Mouse (Mus musculus): ENCODE data around the gene Gga1.
"Not testable (repeated sequence)": the region's sequence is repeated elsewhere in the genome, so short reads cannot be mapped to it uniquely, and the experiment has no call there.

The Gga1 gene

DNA sequence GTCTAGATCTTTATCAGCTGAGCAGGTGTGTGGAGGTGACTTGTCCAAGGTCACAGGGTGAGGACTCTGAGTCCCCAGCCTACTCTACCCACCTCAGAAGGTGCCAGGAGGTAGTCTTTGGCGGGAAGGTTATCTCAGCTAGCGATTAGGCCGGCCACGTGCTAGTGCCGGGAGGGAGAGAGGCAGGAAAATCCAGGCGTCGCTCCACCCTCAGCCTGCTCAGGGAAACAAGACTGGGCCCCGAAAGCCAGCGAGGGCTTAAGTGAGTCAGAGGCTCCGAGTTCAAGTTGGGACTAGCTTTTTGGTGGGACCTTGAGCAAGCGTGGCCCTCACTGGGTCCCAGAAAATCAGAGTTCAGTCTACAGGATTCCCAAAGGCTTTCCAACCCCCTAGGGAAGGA is 31.7 kb upstream of the Gga1 start:
- DNase-seq (ENCODE audit: low read depth, low spot score) = no peak

DNA sequence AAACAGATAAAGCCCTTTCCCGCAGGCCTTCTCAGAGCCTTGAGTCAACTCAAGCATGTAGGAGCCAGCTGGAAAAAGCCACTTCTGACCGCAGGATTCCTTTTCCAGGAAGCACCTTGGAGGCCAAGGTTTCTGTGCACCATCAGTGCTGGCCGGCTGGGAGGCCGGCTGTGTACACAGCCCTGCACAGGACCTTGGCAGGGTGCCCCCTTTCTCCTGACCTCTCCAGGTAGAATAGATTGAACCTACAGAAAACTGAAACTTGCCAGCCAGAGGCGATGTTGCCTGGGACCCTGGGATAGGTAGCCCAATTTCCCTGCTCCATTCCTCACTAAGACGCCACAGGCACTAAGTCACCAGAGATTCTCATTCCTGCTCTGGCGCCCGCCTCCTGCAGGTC is 31.1 kb upstream of the Gga1 start:
- DNase-seq (ENCODE audit: low read depth, low spot score) = no peak

DNA sequence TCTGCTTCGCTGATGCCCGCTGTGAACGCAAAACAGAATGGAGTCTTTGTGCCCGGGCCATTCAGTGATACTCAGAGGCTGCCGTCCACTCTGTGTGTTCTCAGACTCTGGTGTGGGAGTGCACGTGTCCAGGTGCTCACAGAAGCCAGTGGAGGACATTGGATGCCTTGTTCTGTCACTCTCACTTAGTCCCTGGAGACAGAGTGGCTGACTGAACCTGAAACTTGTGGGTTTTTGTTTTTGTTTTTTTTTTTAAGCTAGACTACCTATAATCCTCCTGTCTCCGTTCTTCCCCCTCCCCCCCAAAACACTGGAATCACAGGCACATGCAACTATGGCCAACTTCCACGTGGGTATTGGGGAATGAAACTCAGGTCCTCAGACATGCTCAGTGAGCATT is 30.6 kb upstream of the Gga1 start:
- DNase-seq (ENCODE audit: low read depth, low spot score) = no peak

DNA sequence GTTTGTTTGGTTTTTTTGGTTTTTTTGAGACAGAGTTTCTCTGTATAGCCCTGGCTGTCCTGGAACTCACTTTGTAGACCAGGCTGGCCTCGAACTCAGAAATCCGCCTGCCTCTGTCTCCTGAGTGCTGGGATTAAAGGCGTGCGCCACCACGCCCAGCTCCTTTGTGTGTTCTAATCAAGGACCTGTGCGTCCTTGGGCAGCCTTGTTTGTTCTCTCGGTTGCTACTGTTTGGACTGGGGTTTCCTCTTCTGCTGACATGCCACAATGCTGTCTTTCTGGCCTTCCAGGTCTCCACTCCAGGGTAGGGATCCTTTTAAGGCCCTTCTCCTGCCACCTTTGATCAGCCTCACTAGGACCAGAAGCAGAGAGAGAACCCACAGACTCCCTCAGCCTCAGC is 30.2 kb upstream of the Gga1 start:
- not testable (repeated sequence) for DNase-seq (ENCODE audit: low read depth, low spot score)

DNA sequence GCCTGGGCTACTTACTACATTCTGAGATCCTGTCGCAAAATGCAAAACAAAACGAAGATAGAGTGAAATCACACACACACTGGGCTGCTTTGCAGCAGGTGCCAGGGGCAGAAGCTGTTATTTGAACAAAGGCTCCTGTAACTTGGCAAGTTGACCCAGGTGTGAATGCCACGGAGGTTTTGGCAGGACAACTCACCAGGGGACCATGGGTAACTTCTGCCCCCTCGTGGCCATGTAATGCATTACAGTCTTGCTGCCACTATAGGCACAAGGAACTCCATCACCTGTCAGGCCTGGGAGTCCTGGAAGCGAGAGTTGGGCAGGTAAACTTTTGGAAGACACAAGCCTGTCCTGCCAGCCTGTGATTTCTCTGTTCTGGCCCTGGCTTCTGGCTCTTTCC is 28.5 kb upstream of the Gga1 start:
- peak; percentile 75 for DNase-seq (ENCODE audit: low read depth, low spot score)

DNA sequence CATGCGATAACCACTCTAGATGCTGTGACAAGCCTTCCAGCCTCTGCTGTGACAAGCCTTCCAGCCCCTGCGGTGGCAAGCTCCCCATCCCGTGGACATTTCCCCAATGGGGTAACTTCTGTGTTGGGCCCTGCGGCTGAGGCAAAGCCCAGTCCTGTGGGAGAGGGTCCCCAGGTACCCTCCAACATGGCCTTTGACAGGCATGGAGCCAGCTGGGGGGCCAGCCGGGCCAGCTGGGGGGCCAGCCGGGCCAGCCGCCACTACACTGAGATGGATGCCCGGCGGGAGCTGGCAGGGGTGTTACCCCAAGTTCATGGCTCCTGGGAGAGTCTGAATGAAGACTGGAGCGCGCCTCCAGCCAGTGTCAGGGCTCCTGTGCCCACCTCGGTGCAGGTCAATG is 27.5 kb upstream of the Gga1 start:
- no peak for DNase-seq (ENCODE audit: low read depth, low spot score)

DNA sequence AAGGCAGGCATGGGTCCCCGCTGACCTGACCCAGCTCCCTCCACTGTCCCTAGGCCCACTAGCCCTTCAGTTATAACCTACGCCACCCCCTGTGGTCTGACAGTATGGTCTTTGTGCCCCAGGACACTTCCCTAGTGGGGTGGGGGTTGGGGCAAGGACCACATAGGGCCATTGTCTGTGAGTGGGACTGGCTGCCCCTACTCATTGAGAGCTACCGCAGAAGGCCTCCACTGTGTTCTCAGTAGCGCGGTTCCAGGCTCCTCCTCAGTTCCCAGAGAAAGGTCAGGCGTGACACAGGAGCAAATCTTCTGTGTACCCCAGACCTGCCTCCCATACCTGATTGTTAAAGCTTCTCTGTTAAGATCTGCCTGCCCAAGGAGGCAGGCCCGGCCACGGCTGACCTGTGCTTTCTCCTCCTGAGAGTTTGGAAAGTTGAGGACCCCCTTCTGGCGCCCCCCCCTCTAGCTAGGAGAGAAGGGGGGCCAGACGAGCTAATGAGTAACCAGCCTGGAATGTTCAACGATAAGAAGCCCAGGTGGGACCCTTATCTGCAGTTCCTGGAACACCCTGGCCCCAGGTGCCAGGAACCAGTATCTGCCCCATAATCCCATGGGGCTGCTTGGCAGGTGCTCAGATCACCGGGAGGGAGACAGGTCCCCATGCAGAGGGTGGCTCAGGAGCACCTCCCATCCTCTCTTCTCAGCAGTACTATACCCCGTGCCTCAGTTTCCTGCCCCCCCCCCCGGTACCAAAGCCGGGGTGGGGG is 26.7 kb upstream of the Gga1 start:
- DNase-seq (ENCODE audit: low read depth, low spot score) = peak; percentile 88

DNA sequence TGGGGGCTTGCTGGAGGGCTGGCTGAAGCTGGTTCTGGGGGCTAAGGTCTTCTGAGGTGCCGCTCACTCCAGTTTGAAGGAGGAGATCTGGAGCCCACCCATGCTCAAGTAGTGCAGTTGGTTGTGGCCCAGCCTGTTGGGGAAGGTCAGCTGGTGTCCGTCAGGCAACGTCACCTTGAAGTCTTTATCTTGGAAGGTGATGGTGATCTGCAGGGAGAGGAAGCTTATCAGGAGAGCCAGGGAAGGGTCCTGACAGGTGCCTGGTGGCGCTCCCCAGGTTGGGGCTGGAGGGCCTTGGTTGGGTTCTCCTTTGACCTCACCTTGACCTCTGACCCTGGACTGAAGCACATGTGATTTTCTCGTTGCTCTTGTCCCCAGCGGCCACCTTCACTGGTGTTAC is 26.0 kb upstream of the Gga1 start:
- DNase-seq (ENCODE audit: low read depth, low spot score) = no peak

DNA sequence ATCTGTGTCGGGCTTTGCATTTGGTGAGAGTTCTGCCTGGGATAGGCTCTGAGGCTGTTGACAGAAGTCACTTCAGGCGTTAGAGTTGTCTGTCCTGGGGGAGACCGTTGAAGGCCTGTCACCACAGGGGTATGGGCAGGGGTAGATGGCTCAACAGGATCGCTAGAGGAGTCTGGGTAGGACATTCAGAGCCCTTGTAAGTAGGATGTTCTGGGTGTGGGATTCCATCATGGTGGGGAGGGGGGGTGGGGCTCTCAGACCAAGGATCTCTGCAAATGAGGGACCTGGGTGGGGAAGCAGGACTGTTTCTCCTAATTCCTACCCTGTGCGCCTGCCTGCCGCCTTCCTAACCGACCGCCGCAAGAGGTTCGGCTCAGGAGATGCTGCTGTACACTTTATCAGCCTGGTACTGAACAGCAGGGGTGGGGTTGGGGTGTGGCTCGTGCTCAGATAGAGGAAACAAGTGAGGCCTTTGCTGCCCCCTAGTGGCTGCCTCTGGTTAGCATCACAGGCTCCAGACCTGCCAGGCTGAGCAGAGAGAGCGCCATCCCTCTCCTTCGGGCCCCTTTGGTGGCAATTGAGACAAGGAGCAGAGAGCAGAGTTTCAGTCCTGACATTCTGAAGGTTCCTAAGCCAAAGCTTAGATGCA is 25.4 kb upstream of the Gga1 start:
- DNase-seq (ENCODE audit: low read depth, low spot score) = peak; percentile 95

DNA sequence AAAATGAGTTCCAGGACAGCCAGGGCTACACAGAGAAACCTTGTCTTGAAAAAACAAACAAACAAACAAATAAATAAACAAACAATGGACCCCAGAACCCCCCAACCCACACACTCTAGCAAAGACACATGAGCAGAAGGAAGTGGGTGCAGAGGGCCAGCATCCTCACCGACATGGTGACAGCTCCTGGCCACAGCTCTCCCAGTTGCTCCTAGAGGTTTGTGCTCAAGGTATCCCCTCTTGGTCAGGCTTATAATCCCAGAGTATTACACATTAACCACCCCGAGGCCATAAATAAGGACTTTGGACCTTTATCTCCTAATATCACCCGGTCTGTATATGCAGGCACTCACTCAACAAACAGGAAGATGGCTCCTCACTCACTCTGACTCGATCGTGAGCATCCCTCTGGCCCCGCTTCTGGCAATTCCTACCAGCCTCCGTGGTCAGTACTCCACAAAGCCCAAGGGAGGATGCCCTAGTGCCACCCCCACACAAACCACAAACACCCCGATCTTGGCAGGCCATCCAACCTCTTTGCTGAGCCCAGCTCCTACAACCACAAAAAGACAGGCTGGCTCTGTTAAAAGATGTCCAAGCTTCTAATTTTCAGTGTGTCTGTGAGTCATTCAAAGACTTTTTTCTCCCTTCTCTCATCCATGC is 21.6 kb upstream of the Gga1 start, which contains the start of gene Lgals2:
TSS of gene Lgals2 (minus strand) at position 227 of the 663 bp plus-strand sequence.
- no peak for DNase-seq (ENCODE audit: low read depth, low spot score)

DNA sequence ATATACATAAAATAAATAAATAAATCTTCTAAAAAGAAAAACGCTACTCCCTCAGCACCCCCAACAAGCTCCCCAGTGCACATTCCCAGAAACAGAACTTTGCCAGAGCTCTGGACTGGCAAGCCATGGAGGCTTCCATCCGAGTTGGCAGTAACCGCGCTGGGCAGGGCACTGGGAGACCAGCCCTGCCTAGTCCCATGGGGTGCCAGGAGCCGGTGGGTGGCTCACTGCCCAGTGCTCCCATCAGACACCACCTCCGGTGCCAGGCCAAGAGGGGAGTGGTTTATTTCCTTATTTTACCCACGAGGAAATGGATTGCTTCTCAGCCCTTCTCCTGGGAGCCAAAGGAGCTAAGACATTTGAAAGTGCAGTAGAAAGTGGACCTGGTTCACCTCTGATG is 20.0 kb upstream of the Gga1 start:
- DNase-seq (ENCODE audit: low read depth, low spot score) = peak; percentile 87

DNA sequence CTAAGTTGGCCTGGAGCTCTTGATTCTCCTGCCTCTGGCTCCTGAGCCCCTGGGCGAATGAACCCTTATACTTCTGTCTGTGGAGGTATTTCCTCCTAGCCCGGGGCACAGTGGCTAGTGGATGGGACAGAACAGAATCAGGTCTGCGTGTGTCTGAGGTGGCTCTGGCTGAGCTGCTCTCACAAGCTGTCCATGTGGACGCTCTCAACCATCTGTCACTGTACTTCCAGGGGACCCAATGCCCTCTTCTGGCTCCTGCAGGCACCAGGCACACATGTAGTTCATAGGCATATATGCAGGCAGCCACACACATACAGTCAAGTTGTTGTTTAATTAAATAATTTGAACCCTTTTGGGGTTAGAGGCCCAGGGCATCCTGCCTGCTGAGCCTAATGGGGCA is 17.7 kb upstream of the Gga1 start:
- DNase-seq (ENCODE audit: low read depth, low spot score) = peak; percentile 82

DNA sequence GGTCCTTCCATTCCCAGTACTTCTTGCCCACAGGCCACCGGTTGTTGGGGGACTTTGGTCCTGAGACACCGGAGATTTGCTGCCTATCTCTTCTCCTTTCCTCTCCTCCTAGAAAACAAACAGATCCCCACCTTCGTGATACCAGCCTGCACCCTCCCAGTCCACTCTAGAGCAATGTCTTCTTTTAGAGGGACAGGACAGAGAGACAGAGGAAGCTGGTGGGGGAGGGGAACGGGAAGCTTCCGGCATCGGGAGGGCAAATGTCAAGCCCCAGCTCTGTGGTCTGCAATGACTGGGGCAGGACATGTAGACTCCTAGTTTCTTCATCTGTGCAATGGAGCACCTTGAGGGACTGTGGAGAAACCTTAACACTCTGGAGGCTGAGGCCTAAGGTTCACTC is 17.3 kb upstream of the Gga1 start:
- DNase-seq (ENCODE audit: low read depth, low spot score) = no peak

DNA sequence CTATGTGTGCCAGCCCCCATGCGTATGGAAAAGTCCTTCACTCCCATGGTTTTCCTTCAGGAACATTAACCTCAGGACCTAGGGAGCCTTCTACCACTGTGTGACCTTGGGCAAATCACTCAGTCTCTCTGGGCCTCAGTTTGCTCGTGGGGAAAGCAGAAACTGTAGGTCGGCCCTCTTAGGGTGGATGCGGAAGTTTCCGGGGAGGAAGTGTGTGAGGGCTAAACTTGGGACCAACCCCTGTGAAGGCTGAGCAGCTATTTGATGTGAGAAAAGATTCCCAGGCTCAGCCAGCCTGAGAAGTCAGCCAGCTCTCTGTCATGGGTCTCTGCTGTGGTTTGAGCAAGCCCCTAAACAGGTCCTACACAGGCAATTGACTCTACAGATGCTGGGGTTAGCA is 14.7 kb upstream of the Gga1 start:
- no peak for DNase-seq (ENCODE audit: low read depth, low spot score)

DNA sequence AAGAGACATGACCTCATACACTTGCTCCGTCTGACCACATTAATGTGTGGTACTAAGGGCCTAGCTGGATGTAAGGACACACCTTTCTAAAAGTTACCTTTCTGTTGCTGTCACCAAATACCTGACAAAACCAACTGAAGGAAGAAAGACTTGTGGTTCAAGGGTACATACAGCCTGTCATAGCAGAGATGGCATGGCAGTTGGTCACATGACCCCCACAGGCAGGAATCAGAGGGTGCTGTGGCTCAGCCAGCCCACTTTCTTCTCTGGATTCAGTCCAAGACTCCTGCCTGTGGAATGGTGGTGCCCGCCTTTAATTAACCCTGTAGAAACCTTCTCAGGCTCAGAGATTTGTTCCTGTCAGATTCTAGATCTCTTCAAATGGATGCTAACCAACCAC is 13.8 kb upstream of the Gga1 start:
- no peak for DNase-seq (ENCODE audit: low read depth, low spot score)

DNA sequence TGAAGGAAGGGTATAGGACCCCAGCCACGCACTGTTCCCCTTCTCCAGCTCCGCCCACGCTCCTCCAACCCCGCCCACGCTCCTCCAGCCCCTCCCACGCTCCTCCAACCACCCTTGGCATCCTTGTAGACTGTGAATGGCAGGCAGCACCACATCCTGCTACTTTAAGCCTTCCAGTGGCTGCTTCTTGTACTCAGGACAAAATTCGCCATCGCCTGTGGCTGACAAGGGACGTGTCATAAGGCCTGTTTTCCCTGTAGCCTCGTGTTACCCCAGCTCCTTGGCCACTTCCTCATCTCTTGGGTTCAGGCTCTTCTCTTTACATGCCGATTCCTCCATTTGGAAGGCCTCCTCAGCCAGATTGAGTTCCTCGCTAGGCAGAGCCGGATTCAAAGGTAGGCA is 13.1 kb upstream of the Gga1 start:
- no peak for DNase-seq (ENCODE audit: low read depth, low spot score)

DNA sequence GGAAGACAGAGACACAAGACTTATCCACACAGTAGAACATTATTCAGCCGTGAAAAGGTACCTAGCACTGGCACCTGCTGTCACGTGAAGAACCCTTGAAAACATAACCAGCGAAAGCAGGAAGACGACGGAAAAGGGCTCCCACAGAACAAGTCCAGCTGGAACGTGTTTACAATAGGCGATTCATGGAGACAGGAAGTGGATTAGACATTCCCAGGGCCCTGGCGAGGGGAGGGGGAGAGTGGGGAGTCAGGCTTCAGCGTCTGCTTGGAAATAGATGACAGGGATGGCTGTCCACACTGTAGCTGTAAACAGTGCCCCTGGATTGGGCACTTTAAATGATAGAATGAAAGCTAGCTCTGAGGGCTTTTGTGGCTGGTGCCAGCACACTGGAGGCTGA is 8.6 kb upstream of the Gga1 start:
- DNase-seq (ENCODE audit: low read depth, low spot score) = peak; percentile 77

DNA sequence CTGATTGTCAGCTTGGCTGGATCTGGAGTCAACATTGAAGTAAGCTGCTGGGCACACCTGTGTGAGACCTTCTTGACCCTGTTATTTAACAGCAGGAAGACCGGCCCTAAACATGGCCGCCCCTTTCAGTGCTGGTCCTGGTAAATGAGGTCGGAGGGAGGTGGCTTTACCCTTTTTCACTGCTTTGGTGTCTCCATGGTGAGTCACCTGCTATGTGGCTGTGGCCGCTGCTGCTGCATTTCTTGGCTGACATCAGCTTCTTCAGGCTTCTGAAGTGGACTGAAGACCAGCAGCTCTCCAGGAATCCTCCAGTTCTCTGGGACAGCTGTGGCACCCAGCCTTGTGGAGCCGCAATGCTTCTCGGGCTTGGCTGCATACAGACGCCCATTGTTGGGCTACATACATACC is 8.2 kb upstream of the Gga1 start:
- no peak for DNase-seq (ENCODE audit: low read depth, low spot score)

DNA sequence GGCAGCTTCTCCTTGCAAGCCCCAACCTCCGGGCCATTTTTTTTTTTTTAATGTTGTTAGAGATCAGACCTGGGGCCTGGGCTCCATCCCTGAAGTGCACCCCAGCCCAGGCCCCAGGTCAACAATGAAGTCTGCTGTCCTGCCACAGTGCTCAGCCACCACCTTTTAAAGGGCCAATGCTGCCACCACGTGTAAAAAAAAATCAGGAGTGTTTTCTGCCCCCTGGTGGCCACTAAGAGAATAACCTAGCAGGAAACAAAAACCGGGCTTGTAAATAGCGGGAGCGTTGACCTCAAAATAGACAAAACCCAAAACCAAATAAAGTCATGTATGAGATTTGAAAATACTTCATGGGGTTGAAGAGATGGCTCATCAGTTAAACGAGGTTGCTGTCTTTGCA is 7.2 kb upstream of the Gga1 start:
- peak; percentile 81 for DNase-seq (ENCODE audit: low read depth, low spot score)

DNA sequence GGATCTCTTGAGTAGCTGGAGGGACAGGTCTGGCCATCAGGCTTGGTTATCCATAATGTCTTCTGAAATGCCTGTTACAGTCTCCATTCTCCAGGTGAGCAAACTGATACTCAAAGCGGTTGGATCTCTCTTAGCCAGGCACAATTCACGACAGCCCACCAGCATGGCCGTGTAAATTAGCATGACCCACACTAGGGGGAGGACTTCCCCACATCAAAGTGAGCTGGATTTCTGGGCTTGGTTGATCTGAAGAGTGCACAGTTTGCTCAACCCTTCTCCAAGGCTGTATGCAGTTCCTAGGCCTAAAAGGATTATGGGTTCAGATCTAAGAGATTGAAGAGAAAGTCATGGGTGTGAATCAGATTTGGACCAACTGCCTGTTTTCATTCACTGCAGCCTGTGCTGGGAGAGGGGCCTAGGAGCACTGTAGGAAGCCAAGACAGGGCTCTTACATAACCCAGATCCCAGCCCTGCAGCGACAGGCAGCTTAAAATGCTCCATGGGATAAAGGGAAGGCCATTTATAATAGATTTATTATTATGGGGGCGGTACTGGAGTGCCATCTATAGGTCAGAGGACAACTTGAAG is 4.9 kb upstream of the Gga1 start:
- DNase-seq (ENCODE audit: low read depth, low spot score) = no peak

DNA sequence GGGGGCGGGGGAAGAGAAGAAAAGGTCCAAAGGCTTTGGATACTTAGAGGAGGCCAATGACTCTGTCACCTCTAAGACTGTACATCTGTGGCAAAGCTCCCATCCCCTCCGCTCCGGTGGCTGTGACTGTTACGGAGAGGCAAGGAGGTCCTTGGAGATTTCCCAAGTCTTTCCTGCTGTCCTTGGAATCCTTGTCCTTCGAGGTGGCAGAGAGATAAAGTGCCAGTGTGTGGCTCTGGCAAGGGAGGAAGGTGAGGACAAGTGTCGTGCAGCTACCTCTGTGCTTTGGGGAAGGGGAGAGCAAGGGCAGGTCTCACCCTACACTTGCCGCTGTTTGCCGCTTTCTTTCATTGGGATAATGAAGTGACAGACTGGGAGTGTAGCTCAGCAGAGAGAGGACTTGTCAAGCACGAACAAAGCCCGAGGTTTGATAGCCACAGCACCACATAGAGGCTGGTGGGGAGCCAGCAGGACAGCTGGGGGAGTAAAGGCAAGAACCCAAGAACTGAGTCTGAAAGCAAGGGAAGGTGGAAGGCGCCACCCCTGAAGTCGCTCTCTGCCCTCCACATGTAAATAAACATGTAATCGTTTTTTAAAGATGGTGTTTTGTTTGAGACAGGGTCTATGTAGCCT is 3.1 kb upstream of the Gga1 start:
- DNase-seq (ENCODE audit: low read depth, low spot score) = peak; percentile 57

DNA sequence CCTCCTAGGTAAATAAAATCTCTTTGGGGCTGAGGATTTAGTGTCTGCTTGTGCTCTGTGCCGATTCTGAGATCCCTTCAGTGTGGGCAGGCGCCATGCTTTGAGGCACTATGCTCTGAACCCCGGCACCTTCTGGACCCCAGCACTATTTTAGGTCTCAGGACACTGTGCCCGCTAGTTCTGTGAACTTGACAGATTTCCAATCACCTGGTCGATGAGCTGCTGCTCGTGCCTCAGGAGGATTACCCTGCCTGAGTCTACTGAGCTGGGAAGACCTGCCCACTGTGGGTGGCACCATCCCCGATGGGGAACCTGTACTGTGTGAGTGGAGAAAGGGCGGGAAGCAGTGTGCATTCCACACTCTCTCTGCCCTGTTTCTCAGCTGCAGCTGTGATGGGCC is 2.0 kb upstream of the Gga1 start:
- no peak for DNase-seq (ENCODE audit: low read depth, low spot score)
